Mouse (Mus musculus): ENCODE data around the gene 2310022B05Rik. TPM values are rescaled to one million over a fixed set of nuclear protein-coding genes. Genes with fewer than 3 reads are reported as not detected.

2310022B05Rik gene
- polyA plus RNA-seq (2014; fragmentation: Nextera tagmentation; extraction: Ambion mirVana) = 27.0 and 27.7 TPM in 2 replicates

- Histone ChIP-seq H3K4me2 (ENCODE audit: low read depth, low read length) (peak within 1 kb of the TSS; percentile 75), H3K9me3 (replicated peaks; ENCODE audit: control insufficient read depth, low read length) (no peaks in the 10 kb centered on the region), H3K4me1 (ENCODE audit: control insufficient read depth, insufficient read depth, low read length) (peaks cover 2% of the 10 kb centered on the region; the same call in 1 of the 2 replicates), H3K36me3 (replicated peaks; ENCODE audit: control insufficient read depth, insufficient read depth, low read depth, low read length) (no peaks in the 10 kb centered on the region; the same call in 1 of the 2 replicates), H3K27me3 (ENCODE audit: control insufficient read depth, insufficient read depth, low read length) (no peaks in the 10 kb centered on the region), H3K4me3 (ENCODE audit: low read depth, low read length) (peak within 1 kb of the TSS; percentile 76), H3K27ac (replicated peaks; ENCODE audit: low read depth, low read length) (peak within 1 kb of the TSS; percentile 85), H3K9ac (replicated peaks; ENCODE audit: low read length) (peak within 1 kb of the TSS; percentile 84)
- 2% methylated on average over 48 of the region's 69 CpGs for WGBS
- peak; percentile 91 for DNase-seq (ENCODE audit: low spot score)
- ATAC-seq (replicated peaks; ENCODE audit: insufficient number of reproducible peaks, low FRiP score, low TSS enrichment, low read depth) = peak; percentile 91
Measured at GRCm38 (mm10) chr8:124663112-124663873, at the start of gene 2310022B05Rik. 2310022B05Rik (minus strand) TSS chr8:124663369.

- Histone ChIP-seq H3K9ac (replicated peaks; ENCODE audit: low read length) (no peak overlapping the region), H3K4me3 (ENCODE audit: low read depth, low read length) (no peak overlapping the region), H3K36me3 (replicated peaks; ENCODE audit: control insufficient read depth, insufficient read depth, low read depth, low read length) (no peaks in the 10 kb centered on the region; the same call in 1 of the 2 replicates), H3K4me1 (ENCODE audit: control insufficient read depth, insufficient read depth, low read length) (no peaks in the 10 kb centered on the region), H3K9me3 (replicated peaks; ENCODE audit: control insufficient read depth, low read length) (no peaks in the 10 kb centered on the region), H3K27me3 (ENCODE audit: control insufficient read depth, insufficient read depth, low read length) (no peaks in the 10 kb centered on the region), H3K4me2 (ENCODE audit: low read depth, low read length) (no peak overlapping the region), H3K27ac (replicated peaks; ENCODE audit: low read depth, low read length) (no peak overlapping the region)
- WGBS = 95% methylated on average over 8 of the region's 8 CpGs
- ATAC-seq (replicated peaks; ENCODE audit: insufficient number of reproducible peaks, low FRiP score, low TSS enrichment, low read depth) = no peak
- no peak for DNase-seq (ENCODE audit: low spot score)
Measured at GRCm38 (mm10) chr8:124705823-124706222, 42.7 kb upstream of the 2310022B05Rik start.

GRCm38 (mm10) chr8:124704376-124704775 is 41.2 kb upstream of the 2310022B05Rik start:
- WGBS = 91% methylated on average over 4 of the region's 4 CpGs
- no peak overlapping the region for H3K4me2 ChIP-seq (ENCODE audit: low read depth, low read length)

GRCm38 (mm10) chr8:124703526-124703925 is 40.4 kb upstream of the 2310022B05Rik start:
- DNase-seq (ENCODE audit: low spot score) (no peak), ATAC-seq (replicated peaks; ENCODE audit: insufficient number of reproducible peaks, low FRiP score, low TSS enrichment, low read depth) (no peak)
- Histone ChIP-seq H3K27me3 (ENCODE audit: control insufficient read depth, insufficient read depth, low read length) (no peaks in the 10 kb centered on the region), H3K27ac (replicated peaks; ENCODE audit: low read depth, low read length) (no peak overlapping the region), H3K9me3 (replicated peaks; ENCODE audit: control insufficient read depth, low read length) (no peaks in the 10 kb centered on the region), H3K4me3 (ENCODE audit: low read depth, low read length) (no peak overlapping the region), H3K9ac (replicated peaks; ENCODE audit: low read length) (no peak overlapping the region), H3K4me2 (ENCODE audit: low read depth, low read length) (no peak overlapping the region), H3K4me1 (ENCODE audit: control insufficient read depth, insufficient read depth, low read length) (no peaks in the 10 kb centered on the region), H3K36me3 (replicated peaks; ENCODE audit: control insufficient read depth, insufficient read depth, low read depth, low read length) (no peaks in the 10 kb centered on the region; the same call in 1 of the 2 replicates)
- 66% methylated on average over 4 of the region's 4 CpGs for WGBS

More at GRCm38 (mm10) chr8:124704376-124704775, 41.2 kb upstream of the 2310022B05Rik start:
- ATAC-seq (replicated peaks; ENCODE audit: insufficient number of reproducible peaks, low FRiP score, low TSS enrichment, low read depth) = no peak
- no peaks in the 10 kb centered on the region; the same call in none of the 2 replicates for H3K36me3 ChIP-seq (replicated peaks; ENCODE audit: control insufficient read depth, insufficient read depth, low read depth, low read length)
- H3K27ac ChIP-seq (replicated peaks; ENCODE audit: low read depth, low read length) = no peak overlapping the region
- H3K4me1 ChIP-seq (ENCODE audit: control insufficient read depth, insufficient read depth, low read length) = no peaks in the 10 kb centered on the region
- DNase-seq (ENCODE audit: low spot score) = no peak
- no peak overlapping the region for H3K4me3 ChIP-seq (ENCODE audit: low read depth, low read length)
- no peak overlapping the region for H3K9ac ChIP-seq (replicated peaks; ENCODE audit: low read length)
- no peaks in the 10 kb centered on the region for H3K9me3 ChIP-seq (replicated peaks; ENCODE audit: control insufficient read depth, low read length)
- no peaks in the 10 kb centered on the region for H3K27me3 ChIP-seq (ENCODE audit: control insufficient read depth, insufficient read depth, low read length)

GRCm38 (mm10) chr8:124702183-124702582 is 39.0 kb upstream of the 2310022B05Rik start:
- no peak for ATAC-seq (replicated peaks; ENCODE audit: insufficient number of reproducible peaks, low FRiP score, low TSS enrichment, low read depth)
- Histone ChIP-seq H3K4me1 (ENCODE audit: control insufficient read depth, insufficient read depth, low read length) (no peaks in the 10 kb centered on the region), H3K36me3 (replicated peaks; ENCODE audit: control insufficient read depth, insufficient read depth, low read depth, low read length) (no peaks in the 10 kb centered on the region; the same call in 1 of the 2 replicates), H3K4me2 (ENCODE audit: low read depth, low read length) (no peak overlapping the region), H3K27me3 (ENCODE audit: control insufficient read depth, insufficient read depth, low read length) (no peaks in the 10 kb centered on the region), H3K27ac (replicated peaks; ENCODE audit: low read depth, low read length) (no peak overlapping the region), H3K4me3 (ENCODE audit: low read depth, low read length) (no peak overlapping the region), H3K9me3 (replicated peaks; ENCODE audit: control insufficient read depth, low read length) (no peaks in the 10 kb centered on the region), H3K9ac (replicated peaks; ENCODE audit: low read length) (no peak overlapping the region)
- DNase-seq (ENCODE audit: low spot score) = no peak
- 85% methylated on average over 3 of the region's 3 CpGs for WGBS

- WGBS = 87% methylated on average over 9 of the region's 9 CpGs
- no peak overlapping the region for H3K4me2 ChIP-seq (ENCODE audit: low read depth, low read length)
- no peaks in the 10 kb centered on the region for H3K4me1 ChIP-seq (ENCODE audit: control insufficient read depth, insufficient read depth, low read length)
- no peak overlapping the region for H3K9ac ChIP-seq (replicated peaks; ENCODE audit: low read length)
- no peaks in the 10 kb centered on the region for H3K27me3 ChIP-seq (ENCODE audit: control insufficient read depth, insufficient read depth, low read length)
- H3K27ac ChIP-seq (replicated peaks; ENCODE audit: low read depth, low read length) = no peak overlapping the region
- H3K4me3 ChIP-seq (ENCODE audit: low read depth, low read length) = no peak overlapping the region
- no peaks in the 10 kb centered on the region; the same call in 1 of the 2 replicates for H3K36me3 ChIP-seq (replicated peaks; ENCODE audit: control insufficient read depth, insufficient read depth, low read depth, low read length)
- DNase-seq (ENCODE audit: low spot score) = no peak
- H3K9me3 ChIP-seq (replicated peaks; ENCODE audit: control insufficient read depth, low read length) = no peaks in the 10 kb centered on the region
- ATAC-seq (replicated peaks; ENCODE audit: insufficient number of reproducible peaks, low FRiP score, low TSS enrichment, low read depth) = no peak
Measured at GRCm38 (mm10) chr8:124701023-124701422, 37.9 kb upstream of the 2310022B05Rik start.

GRCm38 (mm10) chr8:124700271-124700670 is 37.1 kb upstream of the 2310022B05Rik start:
- H3K9ac ChIP-seq (replicated peaks; ENCODE audit: low read length) = no peak overlapping the region
- H3K36me3 ChIP-seq (replicated peaks; ENCODE audit: control insufficient read depth, insufficient read depth, low read depth, low read length) = no peaks in the 10 kb centered on the region; the same call in 1 of the 2 replicates
- H3K4me2 ChIP-seq (ENCODE audit: low read depth, low read length) = no peak overlapping the region
- H3K27me3 ChIP-seq (ENCODE audit: control insufficient read depth, insufficient read depth, low read length) = no peaks in the 10 kb centered on the region
- ATAC-seq (replicated peaks; ENCODE audit: insufficient number of reproducible peaks, low FRiP score, low TSS enrichment, low read depth) (no peak), DNase-seq (ENCODE audit: low spot score) (no peak)
- H3K4me3 ChIP-seq (ENCODE audit: low read depth, low read length) = no peak overlapping the region
- 95% methylated on average over 5 of the region's 5 CpGs for WGBS
- no peaks in the 10 kb centered on the region for H3K4me1 ChIP-seq (ENCODE audit: control insufficient read depth, insufficient read depth, low read length)
- H3K27ac ChIP-seq (replicated peaks; ENCODE audit: low read depth, low read length) = no peak overlapping the region
- no peaks in the 10 kb centered on the region for H3K9me3 ChIP-seq (replicated peaks; ENCODE audit: control insufficient read depth, low read length)

GRCm38 (mm10) chr8:124695424-124696100 is 32.4 kb upstream of the 2310022B05Rik start:
- no peaks in the 10 kb centered on the region for H3K4me1 ChIP-seq (ENCODE audit: control insufficient read depth, insufficient read depth, low read length)
- no peak overlapping the region for H3K4me3 ChIP-seq (ENCODE audit: low read depth, low read length)
- WGBS = 93% methylated on average over 22 of the region's 22 CpGs
- no peaks in the 10 kb centered on the region for H3K27me3 ChIP-seq (ENCODE audit: control insufficient read depth, insufficient read depth, low read length)
- ATAC-seq (replicated peaks; ENCODE audit: insufficient number of reproducible peaks, low FRiP score, low TSS enrichment, low read depth) (no peak), DNase-seq (ENCODE audit: low spot score) (no peak)
- no peaks in the 10 kb centered on the region for H3K9me3 ChIP-seq (replicated peaks; ENCODE audit: control insufficient read depth, low read length)
- no peak overlapping the region for H3K27ac ChIP-seq (replicated peaks; ENCODE audit: low read depth, low read length)
- H3K36me3 ChIP-seq (replicated peaks; ENCODE audit: control insufficient read depth, insufficient read depth, low read depth, low read length) = peaks cover 2% of the 10 kb centered on the region; the same call in 1 of the 2 replicates
- no peak overlapping the region for H3K9ac ChIP-seq (replicated peaks; ENCODE audit: low read length)
- no peak overlapping the region for H3K4me2 ChIP-seq (ENCODE audit: low read depth, low read length)

Measured in embryonic facial prominence, embryonic 11.5 days (tissue).